Mouse (Mus musculus): ENCODE measurements around the gene Gm10638.

- no peak for TF ChIP-seq POLR2A (IDR thresholded peaks at IDR 0.05; ENCODE audit: low read depth, low read length)
- TF ChIP-seq CTCF (IDR thresholded peaks at IDR 0.05; ENCODE audit: extremely low read depth, insufficient read depth, insufficient read length, insufficient replicate concordance), result no peak
Observed at GRCm38 (mm10) chr8:86719368-86719767, 26.1 kb upstream of the Gm10638 start.

Measured in spleen, adult 2 months (tissue).